Mouse (Mus musculus) hindbrain, embryonic 10.5 days (tissue): ENCODE measurements around the gene Slc18b1. TPM values are rescaled to one million over a fixed set of nuclear protein-coding genes. Genes with fewer than 3 reads are reported as not detected.

ENCODE experiments used
- DNase-seq: peaks from one replicate; pipeline ENCODE4 v3.0.0-alpha.2; 2017; ENCODE audit warnings: low spot score
- H3K27ac ChIP-seq: fragments of 300-500 bp; sonication (generic); 2 replicates; pipeline ENCODE4 v1.5.1; 2016; ENCODE audit warnings: mild to moderate bottlenecking, moderate library complexity
- H3K27me3 ChIP-seq: fragments of 300-500 bp; sonication (generic); 2 replicates; pipeline ENCODE4 v1.6.1; 2016; ENCODE audit warnings: mild to moderate bottlenecking; ENCODE audit not compliant: poor library complexity, insufficient read depth, severe bottlenecking
- H3K36me3 ChIP-seq: fragments of 300-500 bp; sonication (generic); 2 replicates; pipeline ENCODE4 v1.6.1; 2016; ENCODE audit warnings: mild to moderate bottlenecking, moderate library complexity
- H3K4me1 ChIP-seq: fragments of 300-500 bp; sonication (generic); replicated peaks from 2 replicates; pipeline ENCODE4 v1.6.1; 2016; ENCODE audit warnings: mild to moderate bottlenecking
- H3K4me3 ChIP-seq: fragments of 300-500 bp; sonication (generic); 2 replicates; pipeline ENCODE4 v1.5.1; 2016; ENCODE audit warnings: mild to moderate bottlenecking, moderate library complexity
- H3K9me3 ChIP-seq: fragments of 300-500 bp; sonication (generic); 2 replicates; pipeline ENCODE4 v1.6.1; 2016; ENCODE audit warnings: mild to moderate bottlenecking, moderate library complexity
- WGBS: fragments of 180-500 bp; shearing (Covaris S2); methylation state at CpG from one replicate; pipeline ENCODE4 v1.1.7; 2016; 5-methylcytosine and 5-hydroxymethylcytosine counted together
- polyA plus RNA-seq: library from polyadenylated mRNA; unstranded; fragments of >200 nt; fragmentation: Nextera tagmentation; extraction: Ambion mirVana; gene quantifications from 2 replicates; pipeline ENCODE4 v1.2.1, GENCODE M21; 2016

Slc18b1 gene
- polyA plus RNA-seq, 1 experiment from 2014 or later, result 12.9 TPM

DNA sequence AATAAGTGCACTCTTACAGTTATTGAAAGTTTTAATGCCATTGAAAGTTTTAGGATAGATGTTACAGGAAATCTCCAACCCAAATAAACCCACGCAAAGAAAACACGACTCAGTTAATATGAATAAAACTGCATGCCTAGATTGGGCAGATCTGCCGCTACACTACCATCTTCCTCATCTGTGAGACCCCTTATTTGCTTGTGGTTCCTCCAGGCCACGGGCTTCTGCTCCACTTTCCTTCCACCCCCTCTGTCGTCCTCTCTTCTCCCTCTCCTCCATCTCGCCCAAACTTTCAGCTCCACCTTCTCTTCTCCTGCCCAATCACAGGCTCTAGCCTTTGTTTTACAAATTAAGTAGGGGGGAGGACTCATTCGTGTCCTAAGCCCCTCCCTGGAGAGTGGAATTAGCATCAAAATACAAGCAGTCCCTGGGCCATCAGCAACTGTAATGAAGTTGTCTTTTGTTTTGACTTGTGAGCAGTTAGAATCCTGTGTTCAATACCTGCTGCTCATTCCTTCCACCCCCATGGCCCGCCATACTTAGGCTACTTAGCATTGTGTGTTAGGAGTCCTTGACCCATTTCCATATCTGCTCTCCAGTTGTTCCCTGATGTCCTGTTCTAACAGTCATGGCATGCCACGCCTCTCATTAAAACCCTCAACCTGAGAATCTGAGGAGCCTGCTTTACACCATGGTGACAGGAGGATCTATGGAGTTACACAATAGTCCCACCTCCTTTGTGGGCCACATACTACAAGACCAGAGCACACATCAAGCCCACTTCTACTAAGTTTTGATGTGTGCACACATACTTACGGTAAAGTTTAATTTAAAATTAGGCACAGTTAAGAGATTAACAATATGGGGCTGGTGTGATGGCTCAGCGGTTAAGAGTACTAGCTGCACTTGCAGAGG lies 16.3 kb downstream of the Slc18b1 start:
- Histone ChIP-seq H3K27ac (no peak overlapping the region), H3K4me1 (peaks cover 8% of the 10 kb centered on the region), H3K36me3 (peaks cover 16% of the 10 kb centered on the region), H3K27me3 (no peaks in the 10 kb centered on the region), H3K9me3 (no peaks in the 10 kb centered on the region), H3K4me3 (no peak overlapping the region)
- WGBS, result 51% methylated on average over 11 of the region's 11 CpGs
- peak; percentile 8 for DNase-seq

DNA sequence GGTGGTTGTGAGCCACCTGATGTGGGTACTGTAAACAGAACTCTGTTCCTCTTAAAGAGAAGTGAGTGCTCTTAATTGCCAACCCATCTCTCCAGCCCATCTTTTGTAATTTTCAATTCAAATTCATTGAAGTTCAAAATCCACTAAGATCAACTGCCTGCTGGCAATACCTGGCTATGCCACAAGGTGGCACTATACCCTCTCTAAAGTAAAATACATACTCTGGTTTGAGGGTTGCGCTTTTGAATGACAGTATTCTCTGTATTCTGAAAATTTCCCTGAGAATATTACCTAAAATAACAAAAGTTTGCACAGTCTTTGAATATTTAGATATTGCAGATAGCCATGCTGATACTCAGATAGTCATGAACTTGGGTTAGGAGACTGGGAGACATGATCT lies 18.4 kb downstream of the Slc18b1 start:
- Histone ChIP-seq H3K9me3 (no peaks in the 10 kb centered on the region), H3K4me3 (no peak overlapping the region), H3K27me3 (no peaks in the 10 kb centered on the region), H3K36me3 (peaks cover 33% of the 10 kb centered on the region), H3K27ac (no peak overlapping the region), H3K4me1 (peaks cover 8% of the 10 kb centered on the region)
- DNase-seq, result peak; percentile 68
- 60% methylated on average over 1 of the region's 1 CpGs for WGBS

- 92% methylated on average over 7 of the region's 7 CpGs for WGBS
- Histone ChIP-seq H3K27ac (no peak overlapping the region), H3K27me3 (no peaks in the 10 kb centered on the region), H3K9me3 (no peaks in the 10 kb centered on the region), H3K4me1 (peaks cover 8% of the 10 kb centered on the region), H3K4me3 (no peak overlapping the region), H3K36me3 (peaks cover 39% of the 10 kb centered on the region)
- DNase-seq, result no peak
Measured at GRCm38 (mm10) chr10:23816241-23816640, 19.5 kb downstream of the Slc18b1 start.

DNA sequence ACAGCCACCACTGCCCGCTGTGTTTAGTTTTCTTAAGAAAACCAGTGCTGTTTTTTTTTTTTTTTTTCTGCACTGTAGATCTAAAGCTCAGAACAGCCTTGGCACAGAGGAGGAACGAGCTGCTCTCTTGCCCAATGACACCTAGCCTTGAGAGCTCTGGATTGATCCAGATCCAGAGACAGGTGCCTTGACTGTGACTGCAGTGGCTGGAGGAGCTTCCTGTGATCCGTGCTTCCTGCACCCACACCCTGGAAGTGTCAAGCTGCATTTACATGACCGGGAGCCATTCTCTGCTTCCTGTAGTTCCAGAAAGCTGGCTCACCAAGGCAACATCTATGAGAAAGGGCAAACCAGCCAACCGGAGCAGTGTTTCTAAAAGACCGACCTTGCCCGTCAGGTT lies 29.7 kb downstream of the Slc18b1 start:
- Histone ChIP-seq H3K4me1 (no peaks in the 10 kb centered on the region), H3K27ac (no peak overlapping the region), H3K9me3 (no peaks in the 10 kb centered on the region), H3K4me3 (no peak overlapping the region), H3K36me3 (peaks cover 45% of the 10 kb centered on the region), H3K27me3 (no peaks in the 10 kb centered on the region)
- 88% methylated on average over 7 of the region's 7 CpGs for WGBS
- DNase-seq, result no peak

- Histone ChIP-seq H3K4me1 (no peaks in the 10 kb centered on the region), H3K36me3 (no peaks in the 10 kb centered on the region), H3K9me3 (no peaks in the 10 kb centered on the region), H3K4me3 (no peak overlapping the region), H3K27ac (no peak overlapping the region), H3K27me3 (no peaks in the 10 kb centered on the region)
- DNase-seq, result no peak
- WGBS, result 82% methylated on average over 9 of the region's 9 CpGs
Measured at GRCm38 (mm10) chr10:23836003-23836964, 39.5 kb downstream of the Slc18b1 start.

DNA sequence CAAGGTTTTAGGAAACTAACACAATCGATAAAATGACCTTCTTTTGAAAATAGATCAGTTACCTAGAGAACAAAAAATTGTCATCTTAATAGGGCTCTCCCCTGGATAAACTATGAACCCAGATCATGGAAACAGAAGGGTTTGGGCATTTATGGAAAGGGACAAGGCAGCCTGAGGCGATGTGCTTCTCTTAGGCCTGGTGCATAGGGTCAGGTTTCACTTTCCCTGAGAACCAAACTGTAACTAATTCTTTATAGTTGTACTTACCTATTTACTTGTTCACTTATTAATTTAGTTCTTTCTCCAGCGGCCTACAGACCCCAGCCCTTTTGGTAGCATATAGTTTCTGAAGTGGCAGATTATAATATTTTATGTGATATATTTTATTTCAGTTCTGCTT lies 40.3 kb downstream of the Slc18b1 start:
- H3K9me3 ChIP-seq, result no peaks in the 10 kb centered on the region
- WGBS, result 73% methylated on average over 3 of the region's 3 CpGs
- no peak for DNase-seq

DNA sequence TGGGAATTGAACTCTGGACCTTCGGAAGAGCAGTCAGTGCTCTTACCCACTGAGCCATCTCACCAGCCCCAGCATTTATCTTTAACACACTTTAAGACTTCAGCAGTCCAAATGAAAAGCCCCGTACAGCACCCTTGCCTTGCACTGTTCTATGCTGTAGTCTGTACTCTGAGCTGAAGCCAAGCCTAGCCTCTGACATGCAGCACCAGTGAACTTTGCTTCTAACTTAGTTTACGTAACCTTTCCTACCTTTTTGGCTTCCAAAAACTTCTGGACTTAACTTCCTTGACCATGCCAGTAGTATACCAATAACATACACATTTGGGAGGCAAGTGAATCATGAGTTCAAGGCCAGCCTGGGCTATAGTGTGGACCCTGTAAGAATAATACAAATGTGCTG lies 42.1 kb downstream of the Slc18b1 start:
- 90% methylated on average over 3 of the region's 3 CpGs for WGBS
- Histone ChIP-seq H3K36me3 (no peaks in the 10 kb centered on the region), H3K9me3 (no peaks in the 10 kb centered on the region), H3K27me3 (no peaks in the 10 kb centered on the region), H3K4me1 (no peaks in the 10 kb centered on the region), H3K27ac (no peak overlapping the region), H3K4me3 (no peak overlapping the region)
- DNase-seq, result no peak

More for the DNA sequence above, 40.3 kb downstream of the Slc18b1 start:
- no peaks in the 10 kb centered on the region for H3K27me3 ChIP-seq
- no peak overlapping the region for H3K27ac ChIP-seq
- H3K36me3 ChIP-seq, result no peaks in the 10 kb centered on the region
- no peak overlapping the region for H3K4me3 ChIP-seq
- no peaks in the 10 kb centered on the region for H3K4me1 ChIP-seq

- H3K27ac ChIP-seq, result no peak overlapping the region
- H3K9me3 ChIP-seq, result no peaks in the 10 kb centered on the region
- 49% methylated on average over 9 of the region's 9 CpGs for WGBS
- no peaks in the 10 kb centered on the region for H3K27me3 ChIP-seq
- no peaks in the 10 kb centered on the region for H3K36me3 ChIP-seq
- no peaks in the 10 kb centered on the region for H3K4me1 ChIP-seq
- no peak overlapping the region for H3K4me3 ChIP-seq
- no peak for DNase-seq
Measured at GRCm38 (mm10) chr10:23839368-23839767, 42.6 kb downstream of the Slc18b1 start.

DNA sequence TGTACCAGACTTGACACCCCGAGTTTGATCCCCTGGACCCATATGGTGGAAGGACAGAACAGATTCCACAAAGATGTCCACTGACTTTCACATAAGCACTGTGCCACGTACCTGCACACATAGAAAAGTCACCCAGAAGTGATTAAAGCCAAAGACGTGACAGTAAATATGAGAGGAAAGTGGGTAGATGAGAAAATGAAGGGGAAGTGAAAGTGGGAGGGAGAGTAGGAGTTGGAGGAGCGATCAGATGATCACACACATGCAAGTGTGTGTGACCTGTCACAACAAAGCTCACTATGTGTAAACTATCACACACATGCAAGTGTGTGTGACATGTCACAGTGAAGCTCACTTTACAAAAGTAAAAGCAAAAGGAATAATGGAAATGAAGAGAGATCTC lies 43.7 kb downstream of the Slc18b1 start:
- DNase-seq, result no peak
- no peaks in the 10 kb centered on the region for H3K27me3 ChIP-seq
- 79% methylated on average over 4 of the region's 4 CpGs for WGBS

DNA sequence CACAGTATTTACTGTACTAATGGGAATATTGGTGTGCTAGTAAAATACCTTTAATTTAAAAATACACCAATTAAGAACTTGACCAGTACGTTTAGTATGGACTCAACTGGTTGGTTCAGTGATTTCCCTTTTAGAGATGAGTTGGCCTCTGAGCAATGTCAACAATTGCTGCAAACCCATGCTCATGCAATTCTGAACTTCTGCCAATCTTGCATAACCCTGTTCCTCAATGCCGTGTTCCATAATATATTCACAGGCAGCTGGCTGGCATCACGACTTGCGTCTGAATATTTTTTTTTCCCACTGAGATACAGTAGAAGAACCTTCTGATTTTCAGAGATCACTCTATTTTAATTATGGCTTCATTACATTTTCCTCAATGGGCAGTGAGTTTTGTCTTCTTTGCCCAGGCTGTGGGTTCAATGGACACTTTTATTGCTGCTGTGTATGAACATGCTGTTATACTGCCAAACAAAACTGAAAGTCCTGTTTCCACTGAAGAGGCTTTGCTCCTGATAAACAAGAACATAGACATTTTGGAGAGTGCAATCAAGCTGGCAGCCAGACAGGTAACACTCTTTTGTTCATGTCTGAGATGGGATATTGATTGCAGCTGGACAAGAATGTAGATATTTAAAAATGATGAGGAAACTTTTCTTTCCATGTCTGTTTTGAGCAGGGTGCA lies 54.6 kb downstream of the Slc18b1 start, which contains the start of gene Vnn3:
Vnn3 (plus strand) TSS at position 235 of the 685 bp plus-strand sequence.
- Histone ChIP-seq H3K27ac (no peak within 1 kb of the TSS), H3K4me1 (no peaks in the 10 kb centered on the region), H3K9me3 (no peaks in the 10 kb centered on the region), H3K27me3 (no peaks in the 10 kb centered on the region), H3K36me3 (no peaks in the 10 kb centered on the region), H3K4me3 (no peak within 1 kb of the TSS)
- no peak for DNase-seq
- WGBS, result 92% methylated on average over 4 of the region's 4 CpGs

More for the DNA sequence above, 43.7 kb downstream of the Slc18b1 start:
- Histone ChIP-seq H3K36me3 (no peaks in the 10 kb centered on the region), H3K4me3 (no peak overlapping the region), H3K9me3 (no peaks in the 10 kb centered on the region), H3K27ac (no peak overlapping the region), H3K4me1 (no peaks in the 10 kb centered on the region)

DNA sequence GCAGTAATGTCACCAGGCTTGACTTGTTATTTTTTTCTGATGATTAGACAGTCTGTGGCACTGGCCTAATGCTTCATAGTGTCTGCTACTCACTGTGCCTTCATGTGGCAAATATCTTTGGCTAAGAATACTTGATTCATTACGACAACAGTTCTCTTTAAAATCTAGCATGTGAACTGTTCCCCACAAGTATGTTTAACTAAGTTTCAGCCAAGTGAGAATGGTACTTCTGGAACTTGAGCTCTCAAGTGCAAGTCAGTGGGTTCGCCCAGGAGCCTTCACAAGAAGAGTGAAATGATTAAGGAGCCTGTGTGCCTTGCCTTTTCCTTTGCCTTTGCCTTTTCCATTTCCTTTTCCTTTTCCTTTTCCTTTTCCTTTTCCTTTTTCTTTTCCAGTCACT lies 55.3 kb downstream of the Slc18b1 start:
- 84% methylated on average over 2 of the region's 2 CpGs for WGBS
- no peak for DNase-seq
- H3K27ac ChIP-seq, result no peak overlapping the region
- no peaks in the 10 kb centered on the region for H3K36me3 ChIP-seq
- no peaks in the 10 kb centered on the region for H3K4me1 ChIP-seq
- no peak overlapping the region for H3K4me3 ChIP-seq
- H3K9me3 ChIP-seq, result no peaks in the 10 kb centered on the region
- no peaks in the 10 kb centered on the region for H3K27me3 ChIP-seq
